Mouse (Mus musculus): ENCODE data around the gene Fat1.

- TF ChIP-seq CTCF (IDR thresholded peaks at IDR 0.05; ENCODE audit: low read depth) (peak; percentile 65), EP300 (optimal IDR thresholded peaks at IDR 0.05) (no peak)
Observed at GRCm38 (mm10) chr8:44998681-44999277, 63.5 kb downstream of the Fat1 start.

Data from stomach, postnatal 0 days (tissue).